Mouse (Mus musculus) midbrain, embryonic 12.5 days (tissue): ENCODE results near the gene Lars2. TPM values are rescaled to one million over a fixed set of nuclear protein-coding genes. Genes with fewer than 3 reads are reported as not detected.
A peak's percentile ranks its signal among the peaks of the same experiment; 100 is the strongest.

ENCODE experiments used
- ATAC-seq: fragments of 200-750 bp; cut with Nextera tagmentation; 2 replicates; pipeline ENCODE4 v1.8.0; 2017; ENCODE audit warnings: low read depth, moderate TSS enrichment, moderate library complexity; ENCODE audit not compliant: low FRiP score
- H3K27ac ChIP-seq: fragments of 300-500 bp; sonication (generic); replicated peaks from 2 replicates; pipeline ENCODE4 v1.5.1; 2016; ENCODE audit warnings: mild to moderate bottlenecking
- H3K27me3 ChIP-seq: fragments of 300-500 bp; sonication (generic); 2 replicates; pipeline ENCODE4 v1.6.1; 2016; ENCODE audit warnings: mild to moderate bottlenecking
- H3K36me3 ChIP-seq: fragments of 300-500 bp; sonication (generic); 2 replicates; pipeline ENCODE4 v1.6.1; 2016
- H3K4me1 ChIP-seq: fragments of 300-500 bp; sonication (generic); 2 replicates; pipeline ENCODE4 v1.6.1; 2016
- H3K4me2 ChIP-seq: fragments of 300-500 bp; sonication (generic); replicated peaks from 2 replicates; pipeline ENCODE4 v1.6.1; 2016; ENCODE audit warnings: mild to moderate bottlenecking, moderate library complexity
- H3K4me3 ChIP-seq: fragments of 300-500 bp; sonication (generic); 2 replicates; pipeline ENCODE4 v1.5.1; 2016; ENCODE audit warnings: mild to moderate bottlenecking
- H3K9ac ChIP-seq: fragments of 300-500 bp; sonication (generic); replicated peaks from 2 replicates; pipeline ENCODE4 v1.6.1; 2016; ENCODE audit warnings: mild to moderate bottlenecking, moderate library complexity
- H3K9me3 ChIP-seq: fragments of 300-500 bp; sonication (generic); 2 replicates; pipeline ENCODE4 v1.6.1; 2016; ENCODE audit warnings: mild to moderate bottlenecking
- WGBS: fragments of 180-500 bp; shearing (Covaris S2); methylation state at CpG from one replicate; pipeline ENCODE4 v1.1.7; 2016; 5-methylcytosine and 5-hydroxymethylcytosine counted together
- polyA plus RNA-seq: library from polyadenylated mRNA; unstranded; fragments of >200 nt; fragmentation: Nextera tagmentation; extraction: Ambion mirVana; gene quantifications from 2 replicates; pipeline ENCODE4 v1.2.1, GENCODE M21; 2016

Gene Lars2
- polyA plus RNA-seq, 1 experiment from 2014 or later = 1,003 TPM

GRCm38 (mm10) chr9:123480253-123480921 lies 113.7 kb downstream of the Lars2 start:
- H3K9me3 ChIP-seq = no peaks in the 10 kb centered on the region
- H3K4me2 ChIP-seq = peak overlapping the region; percentile 70
- peak overlapping the region; percentile 71; the same call in 1 of the 2 replicates for H3K9ac ChIP-seq
- WGBS = 87% methylated on average over 18 of the region's 18 CpGs
- H3K4me3 ChIP-seq = peak overlapping the region; percentile 68
- peaks cover 13% of the 10 kb centered on the region; the same call in 1 of the 2 replicates for H3K36me3 ChIP-seq
- H3K27ac ChIP-seq = no peak overlapping the region
- peaks cover 48% of the 10 kb centered on the region for H3K4me1 ChIP-seq
- ATAC-seq = no peak
- H3K27me3 ChIP-seq = no peaks in the 10 kb centered on the region

GRCm38 (mm10) chr9:123481136-123481535 lies 114.4 kb downstream of the Lars2 start:
- peaks cover 48% of the 10 kb centered on the region for H3K4me1 ChIP-seq

GRCm38 (mm10) chr9:123483598-123483997 lies 116.9 kb downstream of the Lars2 start:
- no peaks in the 10 kb centered on the region for H3K27me3 ChIP-seq
- H3K9ac ChIP-seq = no peak overlapping the region
- H3K36me3 ChIP-seq = peaks cover 13% of the 10 kb centered on the region; the same call in 1 of the 2 replicates
- 91% methylated on average over 1 of the region's 1 CpGs for WGBS
- no peak overlapping the region for H3K4me3 ChIP-seq
- no peak overlapping the region for H3K27ac ChIP-seq
- H3K4me2 ChIP-seq = no peak overlapping the region
- peaks cover 42% of the 10 kb centered on the region for H3K4me1 ChIP-seq
- H3K9me3 ChIP-seq = no peaks in the 10 kb centered on the region
- ATAC-seq = no peak

More at GRCm38 (mm10) chr9:123481136-123481535, 114.4 kb downstream of the Lars2 start:
- H3K27ac ChIP-seq = no peak overlapping the region
- no peak for ATAC-seq
- H3K4me3 ChIP-seq = peak overlapping the region; percentile 68
- H3K4me2 ChIP-seq = peak overlapping the region; percentile 70
- no peaks in the 10 kb centered on the region for H3K9me3 ChIP-seq
- WGBS = 84% methylated on average over 7 of the region's 7 CpGs
- no peaks in the 10 kb centered on the region for H3K27me3 ChIP-seq
- H3K9ac ChIP-seq = no peak overlapping the region
- peaks cover 13% of the 10 kb centered on the region; the same call in 1 of the 2 replicates for H3K36me3 ChIP-seq

- 89% methylated on average over 3 of the region's 3 CpGs for WGBS
- H3K4me2 ChIP-seq = no peak overlapping the region
- H3K27me3 ChIP-seq = no peaks in the 10 kb centered on the region
- no peak overlapping the region for H3K4me3 ChIP-seq
- no peak overlapping the region for H3K9ac ChIP-seq
- H3K4me1 ChIP-seq = peaks cover 34% of the 10 kb centered on the region
- no peak for ATAC-seq
- H3K27ac ChIP-seq = no peak overlapping the region
- H3K36me3 ChIP-seq = peaks cover 13% of the 10 kb centered on the region; the same call in 1 of the 2 replicates
- H3K9me3 ChIP-seq = no peaks in the 10 kb centered on the region
Observed at GRCm38 (mm10) chr9:123484830-123485229, 118.1 kb downstream of the Lars2 start.

GRCm38 (mm10) chr9:123485561-123485960 lies 118.8 kb downstream of the Lars2 start:
- WGBS = 94% methylated on average over 4 of the region's 4 CpGs
- Histone ChIP-seq H3K36me3 (peaks cover 13% of the 10 kb centered on the region; the same call in 1 of the 2 replicates), H3K4me3 (no peak overlapping the region), H3K4me1 (peaks cover 27% of the 10 kb centered on the region), H3K27me3 (no peaks in the 10 kb centered on the region), H3K27ac (no peak overlapping the region), H3K9me3 (no peaks in the 10 kb centered on the region), H3K4me2 (no peak overlapping the region), H3K9ac (no peak overlapping the region)
- ATAC-seq = no peak

- Histone ChIP-seq H3K4me2 (no peak overlapping the region), H3K9ac (no peak overlapping the region), H3K27ac (no peak overlapping the region), H3K36me3 (peaks cover 8% of the 10 kb centered on the region; the same call in 1 of the 2 replicates), H3K4me1 (peaks cover 18% of the 10 kb centered on the region), H3K9me3 (no peaks in the 10 kb centered on the region), H3K4me3 (no peak overlapping the region), H3K27me3 (no peaks in the 10 kb centered on the region)
- WGBS = 78% methylated on average over 3 of the region's 3 CpGs
- no peak for ATAC-seq
Observed at GRCm38 (mm10) chr9:123486635-123487034, 119.9 kb downstream of the Lars2 start.

GRCm38 (mm10) chr9:123489073-123489472 lies 122.3 kb downstream of the Lars2 start:
- WGBS = 81% methylated on average over 2 of the region's 2 CpGs
- Histone ChIP-seq H3K9me3 (no peaks in the 10 kb centered on the region), H3K36me3 (0 out of 2 replicates have a peak, but pooled peaks cover 3% of the 10 kb centered on the region)

GRCm38 (mm10) chr9:123489727-123490343 lies 123.1 kb downstream of the Lars2 start:
- no peak for ATAC-seq
- Histone ChIP-seq H3K9me3 (no peaks in the 10 kb centered on the region), H3K27ac (no peak overlapping the region), H3K4me3 (no peak overlapping the region), H3K27me3 (no peaks in the 10 kb centered on the region), H3K36me3 (no peaks in the 10 kb centered on the region), H3K4me2 (no peak overlapping the region), H3K9ac (no peak overlapping the region), H3K4me1 (peaks cover 10% of the 10 kb centered on the region; the same call in 1 of the 2 replicates)
- WGBS = 84% methylated on average over 9 of the region's 9 CpGs

More at GRCm38 (mm10) chr9:123489073-123489472, 122.3 kb downstream of the Lars2 start:
- Histone ChIP-seq H3K4me1 (peaks cover 10% of the 10 kb centered on the region; the same call in 1 of the 2 replicates), H3K27me3 (no peaks in the 10 kb centered on the region), H3K4me3 (no peak overlapping the region), H3K9ac (no peak overlapping the region), H3K27ac (no peak overlapping the region), H3K4me2 (no peak overlapping the region)
- no peak for ATAC-seq

- no peak for ATAC-seq
- Histone ChIP-seq H3K4me1 (peaks cover 10% of the 10 kb centered on the region; the same call in 1 of the 2 replicates), H3K4me3 (no peak overlapping the region), H3K27ac (no peak overlapping the region), H3K4me2 (no peak overlapping the region), H3K9ac (no peak overlapping the region), H3K36me3 (no peaks in the 10 kb centered on the region), H3K9me3 (no peaks in the 10 kb centered on the region), H3K27me3 (no peaks in the 10 kb centered on the region)
- WGBS = 88% methylated on average over 5 of the region's 5 CpGs
Observed at GRCm38 (mm10) chr9:123490930-123491329, 124.2 kb downstream of the Lars2 start.

- Histone ChIP-seq H3K27ac (no peak overlapping the region), H3K9me3 (no peaks in the 10 kb centered on the region), H3K27me3 (no peaks in the 10 kb centered on the region), H3K9ac (no peak overlapping the region), H3K4me1 (peaks cover 10% of the 10 kb centered on the region; the same call in 1 of the 2 replicates), H3K4me3 (no peak overlapping the region), H3K36me3 (no peaks in the 10 kb centered on the region), H3K4me2 (no peak overlapping the region)
- no peak for ATAC-seq
- WGBS = 82% methylated on average over 9 of the region's 9 CpGs
Observed at GRCm38 (mm10) chr9:123491917-123492585, 125.3 kb downstream of the Lars2 start.

GRCm38 (mm10) chr9:123496665-123497064 lies 129.9 kb downstream of the Lars2 start:
- Histone ChIP-seq H3K4me2 (no peak overlapping the region), H3K27ac (no peak overlapping the region), H3K4me1 (peaks cover 9% of the 10 kb centered on the region; the same call in 1 of the 2 replicates), H3K9ac (no peak overlapping the region), H3K27me3 (no peaks in the 10 kb centered on the region), H3K9me3 (no peaks in the 10 kb centered on the region), H3K4me3 (no peak overlapping the region), H3K36me3 (peaks cover 14% of the 10 kb centered on the region; the same call in 1 of the 2 replicates)
- WGBS = 21% methylated on average over 13 of the region's 13 CpGs
- no peak for ATAC-seq

GRCm38 (mm10) chr9:123497906-123498305 lies 131.2 kb downstream of the Lars2 start:
- Histone ChIP-seq H3K4me2 (no peak overlapping the region), H3K9me3 (no peaks in the 10 kb centered on the region), H3K4me1 (no peaks in the 10 kb centered on the region)

More at GRCm38 (mm10) chr9:123497906-123498305, 131.2 kb downstream of the Lars2 start:
- no peak overlapping the region for H3K9ac ChIP-seq
- H3K27me3 ChIP-seq = no peaks in the 10 kb centered on the region
- H3K36me3 ChIP-seq = peaks cover 16% of the 10 kb centered on the region
- no peak for ATAC-seq
- 92% methylated on average over 5 of the region's 5 CpGs for WGBS
- no peak overlapping the region for H3K4me3 ChIP-seq
- H3K27ac ChIP-seq = no peak overlapping the region
